Mouse (Mus musculus): Measurements from ENCODE around the gene Gad2. TPM values are rescaled to one million over a fixed set of nuclear protein-coding genes. Genes with fewer than 3 reads are reported as not detected.

Gene Gad2
- total RNA-seq, 1 experiment = 0.13 TPM

- no peaks in the 10 kb centered on the region for H3K9me3 ChIP-seq (ENCODE audit: control insufficient read depth, insufficient read depth, low read depth, low read length)
- H3K9ac ChIP-seq (ENCODE audit: insufficient read depth, low read depth, low read length, poor library complexity, severe bottlenecking) = no peak overlapping the region
- in situ Hi-C loops (cut with MboI; ENCODE audit: low sequenced_read_pairs in 2 of 2, unreplicated experiment in 2 of 2) = no loop called here
- no peak overlapping the region; a peak in 1 of 4 replicates for H3K4me3 ChIP-seq (ENCODE audit: insufficient read depth in 1 of 2, low read depth in 1 of 2, low read length in 2 of 2, poor library complexity in 1 of 2, severe bottlenecking in 1 of 2)
- DNase-seq (ENCODE audit: low read depth, low spot score) = no peak
- no peak overlapping the region for H3K27ac ChIP-seq (ENCODE audit: insufficient read depth, low read depth, low read length, poor library complexity, severe bottlenecking)
- H3K4me1 ChIP-seq (ENCODE audit: control insufficient read depth in 2 of 2, insufficient read depth in 2 of 2, low read length in 2 of 2, poor library complexity in 1 of 2) = peaks cover 0 to 10% of the 10 kb centered on the region in 2 experiments; a peak in 1 of 4 replicates
- H3K36me3 ChIP-seq (ENCODE audit: control insufficient read depth, insufficient read depth, low read length, poor library complexity, severe bottlenecking) = no peaks in the 10 kb centered on the region
- no peak for TF ChIP-seq HCFC1 (IDR thresholded peaks at IDR 0.05; ENCODE audit: borderline replicate concordance, insufficient read depth, low read length)
- TF ChIP-seq ZC3H11A (IDR thresholded peaks at IDR 0.05; ENCODE audit: borderline replicate concordance, low read depth, low read length) = no peak
- TF ChIP-seq MAFK (IDR thresholded peaks at IDR 0.05; ENCODE audit: insufficient read depth, low read depth, low read length) = no peak
- no peak for TF ChIP-seq ZNF384 (IDR thresholded peaks at IDR 0.05; ENCODE audit: low read depth, low read length)
- no peak for TF ChIP-seq CHD2 (IDR thresholded peaks at IDR 0.05; ENCODE audit: low read depth, low read length)
Measured at GRCm38 (mm10) chr2:22620978-22621827, 802 bp upstream of the Gad2 start.

DNA sequence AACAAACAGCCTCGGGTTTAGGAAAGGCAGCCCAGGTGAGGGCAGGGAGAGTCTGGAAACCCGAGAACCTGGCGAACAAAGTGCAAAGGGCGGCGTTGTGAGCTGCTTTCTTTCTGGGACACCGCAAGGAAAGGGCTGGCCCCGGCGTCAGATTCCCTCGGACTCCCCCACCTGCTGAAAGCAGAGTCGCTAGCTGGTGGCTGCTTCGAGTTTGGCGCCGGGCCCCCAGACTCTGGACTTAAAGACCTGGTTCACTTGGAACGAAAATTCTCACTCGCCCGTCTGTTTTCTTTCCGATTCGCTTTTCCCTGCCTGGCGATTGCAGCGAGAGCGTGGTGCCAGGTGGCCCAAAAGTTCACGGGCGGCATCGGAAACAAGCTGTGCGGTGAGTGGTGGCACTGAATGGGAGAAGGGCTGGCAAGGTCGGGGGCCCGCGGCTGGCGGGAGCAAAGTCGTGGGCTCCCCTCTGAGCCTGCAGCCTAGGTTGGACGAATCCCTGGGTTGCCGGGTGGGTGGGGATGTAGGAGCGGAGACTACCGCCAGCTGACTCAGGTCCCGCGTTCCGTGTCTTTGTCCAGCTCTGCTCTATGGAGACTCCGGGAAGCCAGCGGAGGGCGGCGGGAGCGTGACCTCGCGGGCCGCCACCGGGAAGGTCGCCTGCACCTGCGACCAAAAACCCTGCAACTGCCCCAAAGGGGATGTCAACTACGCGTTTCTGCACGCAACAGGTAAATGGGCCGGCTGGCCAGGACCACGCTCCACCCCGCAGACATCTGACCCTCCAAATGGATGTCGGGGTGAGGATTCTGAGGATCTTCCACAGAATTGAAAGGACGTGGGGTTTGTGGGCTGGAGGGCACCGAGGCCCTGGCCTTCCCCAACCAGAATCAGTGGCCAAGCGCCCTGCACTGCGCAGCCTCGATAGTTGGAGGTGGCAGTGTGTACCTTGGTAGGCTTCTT, 1.4 kb downstream of the Gad2 start:
- Histone ChIP-seq H3K4me1 (ENCODE audit: control insufficient read depth in 2 of 2, insufficient read depth in 2 of 2, low read length in 2 of 2, poor library complexity in 1 of 2) (peaks cover 0 to 10% of the 10 kb centered on the region in 2 experiments; a peak in 1 of 4 replicates), H3K27ac (ENCODE audit: insufficient read depth, low read depth, low read length, poor library complexity, severe bottlenecking) (no peak overlapping the region), H3K9me3 (ENCODE audit: control insufficient read depth, insufficient read depth, low read depth, low read length) (no peaks in the 10 kb centered on the region), H3K4me3 (ENCODE audit: insufficient read depth in 1 of 2, low read depth in 1 of 2, low read length in 2 of 2, poor library complexity in 1 of 2, severe bottlenecking in 1 of 2) (peak overlapping the region; percentile 32 to 67; a peak in 3 of 4 replicates), H3K9ac (ENCODE audit: insufficient read depth, low read depth, low read length, poor library complexity, severe bottlenecking) (no peak overlapping the region), H3K36me3 (ENCODE audit: control insufficient read depth, insufficient read depth, low read length, poor library complexity, severe bottlenecking) (no peaks in the 10 kb centered on the region)
- in situ Hi-C loops (cut with MboI; ENCODE audit: low sequenced_read_pairs in 2 of 2, unreplicated experiment in 2 of 2) = no loop called here
- TF ChIP-seq HCFC1 (IDR thresholded peaks at IDR 0.05; ENCODE audit: borderline replicate concordance, insufficient read depth, low read length) (no peak), MAFK (IDR thresholded peaks at IDR 0.05; ENCODE audit: insufficient read depth, low read depth, low read length) (no peak)
- no peak for DNase-seq (ENCODE audit: low read depth, low spot score)

- H3K9ac ChIP-seq (ENCODE audit: insufficient read depth, low read depth, low read length, poor library complexity, severe bottlenecking) = no peak overlapping the region
- no peaks in the 10 kb centered on the region for H3K36me3 ChIP-seq (ENCODE audit: control insufficient read depth, insufficient read depth, low read length, poor library complexity, severe bottlenecking)
- H3K4me3 ChIP-seq (ENCODE audit: insufficient read depth in 1 of 2, low read depth in 1 of 2, low read length in 2 of 2, poor library complexity in 1 of 2, severe bottlenecking in 1 of 2) = peak overlapping the region; percentile 32 to 67; a peak in 2 of 4 replicates
- H3K9me3 ChIP-seq (ENCODE audit: control insufficient read depth, insufficient read depth, low read depth, low read length) = no peaks in the 10 kb centered on the region
- H3K4me1 ChIP-seq (ENCODE audit: control insufficient read depth in 2 of 2, insufficient read depth in 2 of 2, low read length in 2 of 2, poor library complexity in 1 of 2) = peaks cover 0 to 10% of the 10 kb centered on the region in 2 experiments; a peak in 1 of 4 replicates
- DNase-seq (ENCODE audit: low read depth, low spot score) = no peak
- in situ Hi-C loops (cut with MboI; ENCODE audit: low sequenced_read_pairs in 2 of 2, unreplicated experiment in 2 of 2) = no loop called here
- TF ChIP-seq MAFK (IDR thresholded peaks at IDR 0.05; ENCODE audit: insufficient read depth, low read depth, low read length) (no peak), HCFC1 (IDR thresholded peaks at IDR 0.05; ENCODE audit: borderline replicate concordance, insufficient read depth, low read length) (no peak), ZNF384 (IDR thresholded peaks at IDR 0.05; ENCODE audit: low read depth, low read length) (no peak), CHD2 (IDR thresholded peaks at IDR 0.05; ENCODE audit: low read depth, low read length) (no peak), ZC3H11A (IDR thresholded peaks at IDR 0.05; ENCODE audit: borderline replicate concordance, low read depth, low read length) (no peak)
- no peak overlapping the region for H3K27ac ChIP-seq (ENCODE audit: insufficient read depth, low read depth, low read length, poor library complexity, severe bottlenecking)
Measured at GRCm38 (mm10) chr2:22624188-22624975, 2.4 kb downstream of the Gad2 start.

Measured in ES-E14 (cell line).